ENCODE assay signal across 24 mouse cellular contexts in the genomic region with DNA sequence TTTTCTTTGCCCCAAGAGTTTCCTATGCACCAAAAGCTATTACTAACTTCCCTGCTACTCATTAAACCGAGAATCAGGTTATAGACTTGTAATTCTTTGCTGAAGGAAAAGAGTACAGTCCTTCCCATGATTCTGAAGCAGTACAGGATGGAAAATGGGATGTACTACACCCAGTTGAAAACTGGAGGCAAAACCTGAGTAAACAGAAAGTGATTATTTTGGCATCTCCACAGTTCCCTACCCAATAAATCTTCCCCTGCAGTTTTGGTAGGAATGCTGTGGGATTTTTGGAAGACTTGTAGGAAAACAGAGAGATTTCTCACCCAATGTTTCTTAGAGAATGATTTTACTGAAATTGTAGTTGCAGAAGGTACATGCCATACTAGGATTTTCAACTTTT.
DNase-seq lines count a peak whose midpoint lies in the region; ATAC-seq and TF ChIP-seq lines count a peak whose summit lies in the region.
"Had no signal": no experiment of that assay in that cellular context is flagged by ENCODE, and none has a peak within 500 bp of the region (broad histone marks: within the 10 kb centered on the region; RNA-seq: fewer than 3 reads in every experiment).

No protein-coding gene starts in this region.

- no peaks in the 10 kb centered on the region for H3K9me3 ChIP-seq in kidney, embryonic 14.5 days (ENCODE audit: control insufficient read depth, low read length)
- H3K9me3 ChIP-seq in kidney, embryonic 16.5 days (ENCODE audit: low read length) = no peaks in the 10 kb centered on the region
- no peaks in the 10 kb centered on the region for H3K9me3 ChIP-seq in limb, embryonic 14.5 days (ENCODE audit: control insufficient read depth, low read length)
- no peaks in the 10 kb centered on the region for H3K9me3 ChIP-seq in limb, embryonic 10.5 days (replicated peaks)
- H3K9me3 ChIP-seq: embryonic facial prominence, embryonic 10.5 days; embryonic facial prominence, embryonic 12.5 days; forebrain, embryonic 13.5 days; forebrain, embryonic 15.5 days had no signal

- no peak for DNase-seq in kidney, postnatal 14 days
- no peak for DNase-seq in kidney, postnatal 10 days
- peak; percentile 10 for DNase-seq in limb, embryonic 14.5 days (ENCODE audit: low spot score)
- no peak for DNase-seq in limb, embryonic 10.5 days (ENCODE audit: low spot score)
- DNase-seq: adrenal gland, adult 8-10 months; adrenal gland, postnatal 14 days; adrenal gland, postnatal 36 days; B cell, adult 2 months; cerebellum, adult 11-12 months; cerebellum, adult 2 months; cerebellum, adult 9-10 months; cerebellum, postnatal 10 days; cerebellum, postnatal 25 days had no signal

- no peak overlapping the region for H3K27ac ChIP-seq in kidney, embryonic 14.5 days (ENCODE audit: low read depth, low read length)
- H3K27ac ChIP-seq in kidney, embryonic 16.5 days (ENCODE audit: low read length) = no peak overlapping the region
- no peak overlapping the region for H3K27ac ChIP-seq in limb, embryonic 14.5 days (replicated peaks; ENCODE audit: low read depth, low read length)
- H3K27ac ChIP-seq in limb, embryonic 10.5 days = no peak overlapping the region
- H3K27ac ChIP-seq: embryonic facial prominence, embryonic 10.5 days; embryonic facial prominence, embryonic 12.5 days; forebrain, embryonic 13.5 days; forebrain, embryonic 15.5 days had no signal

- no peaks in the 10 kb centered on the region for H3K36me3 ChIP-seq in kidney, embryonic 14.5 days (ENCODE audit: control insufficient read depth, insufficient read depth, low read length)
- no peaks in the 10 kb centered on the region for H3K36me3 ChIP-seq in kidney, embryonic 16.5 days (ENCODE audit: insufficient read depth, low read length)
- H3K36me3 ChIP-seq in limb, embryonic 14.5 days (ENCODE audit: control insufficient read depth, insufficient read depth, low read length) = no peaks in the 10 kb centered on the region
- H3K36me3 ChIP-seq in limb, embryonic 10.5 days = no peaks in the 10 kb centered on the region
- H3K36me3 ChIP-seq: embryonic facial prominence, embryonic 10.5 days; embryonic facial prominence, embryonic 12.5 days; forebrain, embryonic 15.5 days; G1E had no signal

- WGBS in kidney, embryonic 14.5 days = 60% methylated on average over 1 of the region's 1 CpGs
- 51% methylated on average over 1 of the region's 1 CpGs for WGBS in kidney, embryonic 16.5 days
- 36% methylated on average over 1 of the region's 1 CpGs for WGBS in limb, embryonic 14.5 days
- 83% methylated on average over 1 of the region's 1 CpGs for WGBS in limb, embryonic 10.5 days

- no peaks in the 10 kb centered on the region for H3K4me1 ChIP-seq in kidney, embryonic 14.5 days (ENCODE audit: control insufficient read depth, insufficient read depth, low read length)
- H3K4me1 ChIP-seq in kidney, embryonic 16.5 days (ENCODE audit: insufficient read depth, low read length) = no peaks in the 10 kb centered on the region
- H3K4me1 ChIP-seq in limb, embryonic 14.5 days (ENCODE audit: control insufficient read depth, insufficient read depth, low read length) = no peaks in the 10 kb centered on the region
- H3K4me1 ChIP-seq in limb, embryonic 10.5 days = no peaks in the 10 kb centered on the region
- H3K4me1 ChIP-seq: embryonic facial prominence, embryonic 10.5 days; embryonic facial prominence, embryonic 12.5 days; forebrain, embryonic 13.5 days; forebrain, embryonic 15.5 days had no signal

- H3K9ac ChIP-seq in kidney, embryonic 14.5 days (ENCODE audit: low read depth, low read length) = no peak overlapping the region
- no peak overlapping the region for H3K9ac ChIP-seq in kidney, embryonic 16.5 days (replicated peaks; ENCODE audit: low read length)
- H3K9ac ChIP-seq in limb, embryonic 14.5 days (ENCODE audit: low read depth, low read length, severe bottlenecking) = no peak overlapping the region
- H3K9ac ChIP-seq: embryonic facial prominence, embryonic 12.5 days; forebrain, embryonic 13.5 days; forebrain, embryonic 15.5 days had no signal

- no peak overlapping the region for H3K4me3 ChIP-seq in kidney, embryonic 14.5 days (ENCODE audit: low read length)
- H3K4me3 ChIP-seq in kidney, embryonic 16.5 days (ENCODE audit: low read length) = no peak overlapping the region
- H3K4me3 ChIP-seq in limb, embryonic 14.5 days (replicated peaks; ENCODE audit: low read length) = no peak overlapping the region
- H3K4me3 ChIP-seq in limb, embryonic 10.5 days = no peak overlapping the region
- H3K4me3 ChIP-seq: embryonic facial prominence, embryonic 10.5 days; embryonic facial prominence, embryonic 12.5 days; forebrain, embryonic 13.5 days; forebrain, embryonic 15.5 days had no signal

- peak; percentile 66; the same call in 1 of the 2 replicates for ATAC-seq in kidney, embryonic 14.5 days (ENCODE audit: low FRiP score, low TSS enrichment)
- ATAC-seq in kidney, embryonic 16.5 days (ENCODE audit: low FRiP score, low TSS enrichment) = peak; percentile 15; the same call in 1 of the 2 replicates
- no peak for ATAC-seq in limb, embryonic 14.5 days (ENCODE audit: low FRiP score, low read depth)
- ATAC-seq: activated CD4-positive, CD25-positive, alpha-beta regulatory T cell, adult 4 months; CD4-positive, CD25-positive, alpha-beta regulatory T cell, adult 4 months; forebrain, embryonic 13.5 days; forebrain, embryonic 15.5 days; Patski had no signal

- no peak overlapping the region for H3K4me2 ChIP-seq in kidney, embryonic 14.5 days (replicated peaks; ENCODE audit: low read depth, low read length)
- no peak overlapping the region for H3K4me2 ChIP-seq in kidney, embryonic 16.5 days (replicated peaks; ENCODE audit: low read depth, low read length)
- no peak overlapping the region for H3K4me2 ChIP-seq in limb, embryonic 14.5 days (replicated peaks; ENCODE audit: low read depth, low read length, severe bottlenecking)
- H3K4me2 ChIP-seq: embryonic facial prominence, embryonic 12.5 days; forebrain, embryonic 13.5 days; forebrain, embryonic 15.5 days had no signal

- TF ChIP-seq POLR2A in limb, embryonic 14.5 days (IDR thresholded peaks at IDR 0.05; ENCODE audit: borderline replicate concordance, extremely low read depth, insufficient read depth, insufficient read length) = no peak

- no peaks in the 10 kb centered on the region for H3K27me3 ChIP-seq in kidney, embryonic 14.5 days (ENCODE audit: control insufficient read depth, insufficient read depth, low read length)
- no peaks in the 10 kb centered on the region for H3K27me3 ChIP-seq in kidney, embryonic 16.5 days (ENCODE audit: insufficient read depth, low read length)
- H3K27me3 ChIP-seq in limb, embryonic 14.5 days (ENCODE audit: control insufficient read depth, insufficient read depth, low read length) = no peaks in the 10 kb centered on the region
- no peaks in the 10 kb centered on the region for H3K27me3 ChIP-seq in limb, embryonic 10.5 days (ENCODE audit: low read depth, poor library complexity, severe bottlenecking)
- H3K27me3 ChIP-seq: CH12.LX; embryonic facial prominence, embryonic 12.5 days; forebrain, embryonic 13.5 days; forebrain, embryonic 15.5 days; Patski had no signal
